Mouse (Mus musculus) cerebellum, adult 18-20 months (tissue): ENCODE data around the gene Car6.
A peak's percentile ranks its signal among the peaks of the same experiment; 100 is the strongest.

Experiments
- DNase-seq, 2 experiments: peaks; one replicate each; pipeline ENCODE4 v3.0.0; 2021

Car6 gene

DNA sequence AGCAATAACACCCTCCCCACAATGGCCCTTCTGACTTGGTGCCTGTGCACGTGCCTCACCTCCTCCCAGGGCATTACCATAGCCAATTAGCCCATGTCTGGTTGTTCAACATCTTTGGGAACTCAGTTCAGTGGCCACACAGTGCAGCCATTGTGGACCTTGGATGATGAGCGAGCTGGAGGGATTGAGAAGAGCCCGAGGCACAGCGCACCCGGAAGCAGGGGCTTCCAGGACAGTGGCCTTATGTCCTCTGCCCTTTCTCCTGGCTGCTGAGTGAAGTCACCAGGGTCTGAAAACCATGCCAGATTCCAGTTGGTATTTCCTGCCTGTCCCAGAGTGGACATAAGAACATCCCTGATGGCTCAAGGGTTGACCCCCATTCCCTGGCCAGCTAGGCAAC lies at the start of gene Car6:
Gene Car6, minus strand, starts transcription at position 101 of the 400 bp plus-strand sequence.
- no peak for DNase-seq

DNA sequence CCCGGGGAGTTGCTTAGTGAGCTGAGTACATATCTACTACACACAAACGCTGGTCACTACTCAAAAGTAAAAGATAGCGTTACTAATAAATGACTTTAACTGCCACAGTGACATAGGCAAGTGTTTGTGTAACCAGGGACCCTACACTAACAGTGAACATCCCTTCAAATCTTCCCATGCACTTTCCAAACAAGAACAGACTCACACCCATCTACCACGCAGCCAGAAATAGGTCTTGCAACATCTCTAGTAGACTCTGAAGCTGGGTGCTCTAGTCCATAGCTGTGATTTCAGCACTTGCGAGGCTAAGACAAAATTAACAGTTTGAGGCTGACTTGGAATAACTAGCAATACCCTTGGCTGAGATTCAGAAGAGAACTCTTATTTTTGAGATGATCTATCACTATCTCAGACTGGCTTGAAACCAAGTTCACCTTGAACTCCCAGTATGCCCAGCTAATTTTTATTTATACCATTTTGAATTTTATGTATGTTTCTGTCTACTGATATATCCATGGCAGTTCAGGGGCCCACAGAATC lies 48.7 kb upstream of the Car6 start:
- DNase-seq, result no peak

DNA sequence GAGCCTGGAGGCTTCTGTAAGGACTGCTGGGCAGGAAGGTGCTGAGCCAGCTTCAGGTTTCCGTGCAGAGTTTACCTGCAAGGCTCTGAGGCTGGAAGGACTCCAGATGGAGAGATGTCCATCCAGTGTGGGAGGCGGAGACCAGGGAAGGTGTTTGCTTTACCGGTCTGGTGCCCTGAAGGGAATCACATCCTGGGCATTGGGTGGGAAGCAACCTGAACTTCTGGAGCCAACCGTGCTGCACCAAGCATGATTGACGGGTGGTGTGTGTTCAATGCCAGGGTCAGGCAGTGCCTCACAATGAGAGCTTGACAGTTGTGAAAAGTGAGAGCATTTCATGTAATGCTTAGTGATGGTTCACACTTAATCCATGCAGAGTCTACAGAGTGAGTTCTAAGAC lies 47.8 kb upstream of the Car6 start:
- DNase-seq, result no peak

DNA sequence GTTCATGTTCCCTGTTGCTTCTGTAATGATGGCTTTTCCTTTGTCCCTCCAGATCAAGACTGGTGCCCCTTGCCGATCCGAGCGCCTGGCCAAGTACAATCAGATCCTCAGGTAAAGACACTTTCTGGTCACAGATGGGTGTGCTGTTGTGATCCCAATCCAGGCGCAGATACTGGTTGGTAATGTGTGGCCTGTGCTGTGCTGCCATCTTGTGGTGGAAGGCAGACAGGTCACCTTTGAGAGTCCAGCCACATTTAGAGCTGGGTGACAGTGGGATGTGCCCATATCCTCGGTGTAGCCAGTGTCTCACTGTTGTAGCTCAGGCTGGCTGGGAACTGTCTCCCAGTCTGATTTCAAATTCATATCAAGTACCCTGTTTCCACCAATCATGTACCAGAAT lies 46.9 kb upstream of the Car6 start:
- peak; percentile 79 to 83 for DNase-seq

DNA sequence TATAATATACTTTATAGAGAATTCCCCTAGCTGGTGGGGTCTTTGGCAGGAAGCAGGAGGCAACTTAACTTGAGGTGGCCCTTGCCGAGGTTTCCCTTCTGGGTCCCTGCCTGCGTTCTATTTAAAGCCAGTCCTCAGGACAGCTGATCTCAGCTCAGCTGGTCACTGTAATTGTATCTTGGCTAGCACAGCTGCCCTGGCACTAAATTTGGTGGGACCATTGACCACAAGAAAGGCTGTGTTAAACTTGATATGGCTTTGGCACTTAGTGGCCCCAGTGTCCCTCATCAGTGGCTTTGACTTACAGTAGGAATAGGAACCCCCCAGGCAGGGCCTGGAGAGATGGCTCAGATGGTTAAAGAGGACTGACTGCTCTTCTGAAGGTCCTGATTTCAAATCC lies 44.7 kb upstream of the Car6 start:
- DNase-seq, result no peak

DNA sequence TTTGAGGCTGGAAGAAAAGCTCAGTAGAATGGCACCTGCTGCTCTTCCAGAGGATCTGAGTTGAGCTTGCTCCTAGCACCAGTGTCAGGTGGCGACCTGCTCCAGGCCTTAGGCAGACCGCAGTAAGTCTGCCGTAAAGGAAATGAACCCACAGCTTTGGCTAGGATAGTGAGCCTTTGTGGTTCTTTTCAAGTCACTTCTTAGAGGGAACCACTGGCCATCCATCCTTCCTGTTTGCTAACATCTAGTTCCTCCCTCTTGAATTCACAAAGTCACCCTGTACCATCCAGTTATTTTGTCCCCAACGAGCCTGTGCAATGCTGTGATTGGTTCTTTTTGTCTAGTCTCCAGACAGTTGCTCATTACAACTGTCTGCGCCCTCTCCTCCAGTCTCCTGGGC lies 41.6 kb upstream of the Car6 start:
- no peak for DNase-seq

DNA sequence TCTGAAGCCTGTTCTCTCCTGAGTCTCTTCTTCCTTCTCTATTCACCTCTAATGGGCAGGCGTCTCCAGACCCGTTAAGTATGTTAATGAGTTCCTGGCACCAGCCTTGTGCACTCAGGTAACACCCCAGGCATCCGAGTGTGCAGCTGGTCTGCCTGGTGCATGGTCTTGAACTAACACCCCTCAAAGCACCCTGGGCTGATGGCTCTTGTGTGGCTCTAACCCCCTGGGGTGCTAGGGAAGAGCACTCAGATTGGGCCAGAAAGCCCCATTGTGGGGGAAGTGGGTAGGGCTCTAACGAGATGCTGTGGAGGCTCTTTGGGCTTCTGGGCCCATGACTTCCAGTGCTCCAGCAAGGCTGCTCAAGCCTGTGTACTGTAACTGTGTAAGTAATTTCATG lies 40.6 kb upstream of the Car6 start:
- no peak for DNase-seq

DNA sequence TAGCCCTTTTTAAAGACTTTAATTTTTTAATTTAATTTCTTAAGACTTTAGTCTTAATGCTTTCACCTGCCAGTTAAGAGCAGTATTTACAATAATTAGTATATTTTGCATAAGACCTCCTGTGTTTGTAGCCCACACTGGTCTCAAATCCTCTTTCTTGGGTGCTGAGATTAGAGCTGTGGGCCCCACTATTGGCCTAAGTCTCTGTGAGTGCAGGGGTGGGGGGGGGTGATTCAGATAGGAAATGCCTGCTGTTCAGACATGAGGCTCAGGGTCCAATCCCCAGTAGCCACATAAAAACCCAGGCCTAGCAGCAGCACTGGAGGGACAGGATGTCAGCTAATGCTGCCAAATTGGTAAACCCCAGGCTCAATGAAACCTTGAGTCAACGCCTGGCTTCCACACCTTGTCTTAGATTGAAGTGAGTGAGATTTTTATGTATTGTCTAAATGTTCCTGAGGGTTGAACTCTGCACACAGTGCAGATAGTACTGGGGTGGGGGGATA lies 39.3 kb upstream of the Car6 start:
- no peak for DNase-seq

DNA sequence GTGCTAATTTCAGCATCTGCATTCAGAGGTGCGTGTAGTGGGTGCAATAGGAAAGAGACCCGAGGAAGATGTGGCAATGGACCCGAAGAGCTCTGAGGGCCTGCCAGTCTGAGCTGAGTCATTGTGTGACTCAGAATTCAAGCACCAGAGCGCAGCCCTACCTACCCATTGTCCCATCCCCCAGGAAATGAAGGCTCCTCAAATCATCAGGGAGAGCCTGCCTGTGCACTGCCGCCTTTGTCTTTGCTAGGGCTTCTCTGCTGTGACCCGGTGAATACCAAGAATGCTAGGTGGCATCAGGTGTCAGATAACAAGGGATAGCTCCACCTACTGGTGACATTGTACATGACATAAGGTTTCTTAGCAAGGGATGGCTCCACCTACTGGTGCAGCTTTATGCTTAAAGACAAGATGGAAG lies 38.8 kb upstream of the Car6 start:
- DNase-seq, result peak; percentile 83 to 85

DNA sequence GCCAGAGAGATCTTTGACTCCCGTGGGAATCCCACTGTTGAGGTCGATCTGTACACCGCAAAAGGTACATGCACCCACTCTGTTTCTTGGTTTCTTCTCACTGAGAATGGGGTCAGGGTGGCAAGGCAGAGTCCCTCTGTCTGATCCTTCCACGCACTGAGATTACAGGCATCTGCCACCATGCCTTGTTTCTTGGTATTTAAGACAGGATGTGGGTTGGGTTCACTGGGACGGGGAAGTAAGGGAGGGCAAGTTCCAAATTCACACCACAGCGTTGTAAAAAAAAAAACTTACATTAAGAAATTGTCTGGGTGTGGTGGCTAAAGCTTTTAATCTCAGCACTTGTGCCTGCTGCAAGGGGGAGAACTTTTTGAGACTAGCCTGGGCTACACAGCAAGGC lies 38.4 kb upstream of the Car6 start:
- no peak for DNase-seq

DNA sequence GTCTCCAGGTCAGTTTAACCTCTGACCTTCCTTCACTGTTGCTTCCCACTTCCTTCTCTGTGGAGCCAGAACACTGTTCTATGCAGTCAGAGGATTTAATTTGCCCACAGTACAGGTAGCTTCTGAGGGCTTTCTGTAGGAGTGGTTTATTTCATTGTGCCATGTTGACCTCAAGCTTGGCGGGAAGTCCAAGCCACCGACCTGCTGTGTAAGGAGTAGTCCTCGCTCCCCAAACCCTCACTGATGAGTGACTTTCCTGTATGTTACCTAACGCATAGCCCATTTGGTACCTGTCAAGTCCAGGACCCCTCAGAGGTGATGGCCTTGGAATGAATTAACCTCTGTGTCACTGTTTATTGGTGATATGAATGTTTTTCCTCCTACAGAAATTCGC lies 38.0 kb upstream of the Car6 start:
- no peak for DNase-seq

DNA sequence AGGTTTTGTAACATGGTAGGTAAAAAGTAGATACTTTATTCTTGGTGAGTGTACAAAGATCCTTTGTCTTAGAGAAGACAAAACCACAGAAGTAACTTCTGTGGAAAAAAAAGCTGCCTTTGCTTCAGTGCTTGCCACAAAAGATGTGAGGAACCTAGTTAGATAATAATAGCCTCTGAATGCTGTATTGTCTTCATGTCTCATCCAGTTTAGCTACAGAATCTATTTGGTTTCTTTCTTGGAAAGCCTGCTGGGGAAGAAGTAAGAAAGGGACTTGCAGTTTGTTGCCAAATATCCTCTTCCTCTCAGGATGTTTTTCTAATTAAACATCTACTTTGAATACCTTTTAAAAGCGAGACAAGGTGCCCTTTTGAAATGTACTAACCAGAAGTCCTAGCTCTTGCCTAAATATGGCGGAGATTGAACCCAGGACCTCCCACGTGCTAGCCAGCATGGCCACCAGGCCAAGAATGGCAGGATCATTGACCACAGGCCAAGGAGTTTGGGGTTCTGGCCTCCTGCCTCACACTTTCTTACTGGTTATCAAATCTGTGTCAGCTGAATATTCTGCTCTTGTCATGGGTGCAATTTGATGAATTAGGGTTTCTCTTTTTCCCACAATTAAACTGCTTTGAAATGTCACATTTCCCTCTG lies 37.4 kb upstream of the Car6 start:
- peak; percentile 40 to 44 for DNase-seq

DNA sequence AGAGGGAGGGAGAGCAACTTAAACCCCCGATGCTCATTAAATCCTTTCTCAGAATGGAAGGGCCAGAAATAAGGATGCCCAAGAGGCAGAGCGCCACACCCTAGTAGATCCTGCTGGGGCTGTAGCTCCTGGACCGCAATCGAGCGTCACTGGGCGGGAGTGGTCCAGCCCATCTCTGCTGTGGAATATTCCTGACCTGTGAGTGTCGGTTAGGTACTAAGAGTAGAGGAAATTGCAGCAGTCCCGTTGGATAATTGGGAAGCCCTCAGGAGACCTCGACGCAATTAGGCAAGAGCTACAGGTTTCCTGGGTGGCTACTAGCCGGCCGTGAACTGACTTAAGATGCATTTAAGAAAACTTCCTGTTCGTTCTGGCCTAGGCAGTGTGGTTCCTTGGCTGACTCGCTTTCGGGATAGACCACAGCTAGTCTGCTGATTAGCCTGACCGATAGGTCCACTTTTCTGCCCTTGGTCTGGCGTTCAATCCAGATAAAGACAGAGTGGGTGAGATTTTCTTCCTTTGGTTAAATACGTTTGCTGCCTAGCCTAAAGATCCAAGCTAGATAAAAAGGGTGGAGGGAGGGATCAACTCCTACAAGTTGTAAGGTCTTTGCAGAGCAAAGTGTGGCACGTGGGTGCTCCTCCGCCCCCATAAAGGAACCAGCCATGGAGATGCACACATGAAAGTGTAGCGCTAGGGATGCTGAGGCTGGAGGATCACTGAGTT lies 36.7 kb upstream of the Car6 start:
- DNase-seq, result peak; percentile 43 to 47

DNA sequence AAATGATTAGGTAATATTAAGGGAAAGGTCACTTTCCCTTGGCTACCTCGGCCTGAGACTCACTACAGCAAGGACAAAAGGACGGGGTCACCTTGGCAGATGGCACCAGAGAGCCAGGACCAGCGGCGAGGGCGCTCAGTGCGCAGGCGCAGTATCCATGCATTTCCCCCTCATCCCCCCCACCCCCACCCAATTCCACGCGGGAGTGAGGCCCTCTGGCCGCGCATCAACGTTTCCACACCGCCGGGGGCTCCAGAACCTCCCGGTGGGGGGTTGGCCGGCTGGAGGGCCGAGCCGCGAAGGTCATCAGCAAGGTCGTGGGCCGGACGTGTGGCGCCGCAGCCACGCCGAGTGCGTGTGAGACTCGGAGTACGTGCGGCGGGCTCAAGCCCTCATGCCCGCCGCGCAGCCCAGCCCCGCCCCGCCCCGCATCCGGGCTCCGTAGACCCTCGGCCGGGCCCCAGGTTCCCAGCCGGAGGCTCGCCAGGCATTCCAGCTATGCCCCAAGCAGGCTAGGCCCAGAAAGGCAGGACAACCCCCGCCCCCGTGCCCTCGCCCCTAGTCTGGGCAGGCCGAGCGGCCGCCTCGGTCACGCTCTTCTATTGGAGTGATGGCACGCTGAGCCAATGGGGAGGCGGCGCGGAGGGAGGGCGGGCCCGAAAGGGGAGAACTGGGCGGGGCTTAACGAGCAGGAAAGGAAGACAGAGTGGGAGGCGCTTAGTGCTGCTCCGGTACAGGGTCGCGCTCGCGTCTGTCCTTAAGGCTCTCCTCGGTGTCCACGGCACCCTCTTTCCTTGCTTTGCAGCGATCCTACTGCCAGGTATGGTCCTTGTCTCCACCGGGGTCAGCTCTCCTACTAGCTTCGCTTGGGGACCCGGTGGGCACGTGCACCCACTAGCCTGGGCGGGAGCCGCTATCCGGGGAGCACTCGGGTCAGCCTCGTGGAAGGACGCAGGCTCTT lies 35.7 kb upstream of the Car6 start, which contains the start of gene Eno1:
Gene Eno1, plus strand, starts transcription at position 201 of the 961 bp plus-strand sequence.
- peak; percentile 95 to 98 for DNase-seq

DNA sequence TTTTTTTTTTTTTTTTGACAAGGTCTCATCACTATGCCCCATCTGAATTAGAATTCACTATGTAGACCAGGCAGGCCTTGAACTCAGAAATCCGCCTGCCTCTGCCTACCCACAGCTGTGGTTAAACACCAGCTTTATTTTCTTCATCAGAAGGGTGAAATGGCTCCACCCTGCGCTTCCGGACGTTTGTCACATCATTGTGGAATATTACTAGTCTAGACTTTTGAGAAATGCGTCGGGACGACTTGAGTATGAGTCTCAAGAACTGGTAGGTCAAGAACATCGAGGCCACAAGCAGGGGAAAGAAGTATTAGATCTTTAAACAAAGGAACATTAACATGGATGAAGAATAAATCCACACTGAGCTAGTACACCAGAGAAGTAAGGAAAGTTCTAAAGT lies 34.9 kb upstream of the Car6 start:
- DNase-seq, result no peak

DNA sequence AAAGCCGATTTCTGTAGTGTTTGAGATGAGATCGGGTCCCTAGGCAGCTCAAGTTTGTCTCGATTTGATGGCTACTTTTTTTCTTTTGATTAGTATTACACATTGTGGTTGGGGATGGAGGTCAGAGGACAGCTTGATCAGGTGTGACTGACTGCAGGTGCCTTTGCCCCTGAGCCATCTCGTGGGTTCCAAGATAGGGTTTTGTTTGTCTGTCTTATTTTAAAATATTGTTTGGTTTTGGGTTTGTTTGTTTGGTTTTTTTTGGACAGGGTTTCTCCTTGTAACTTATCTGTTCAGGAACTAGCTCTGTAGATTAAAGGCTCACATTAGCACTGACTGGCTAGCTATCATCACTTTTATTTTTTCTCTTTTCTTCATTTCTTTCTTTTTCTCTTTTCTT lies 34.5 kb upstream of the Car6 start:
- DNase-seq, result no peak

DNA sequence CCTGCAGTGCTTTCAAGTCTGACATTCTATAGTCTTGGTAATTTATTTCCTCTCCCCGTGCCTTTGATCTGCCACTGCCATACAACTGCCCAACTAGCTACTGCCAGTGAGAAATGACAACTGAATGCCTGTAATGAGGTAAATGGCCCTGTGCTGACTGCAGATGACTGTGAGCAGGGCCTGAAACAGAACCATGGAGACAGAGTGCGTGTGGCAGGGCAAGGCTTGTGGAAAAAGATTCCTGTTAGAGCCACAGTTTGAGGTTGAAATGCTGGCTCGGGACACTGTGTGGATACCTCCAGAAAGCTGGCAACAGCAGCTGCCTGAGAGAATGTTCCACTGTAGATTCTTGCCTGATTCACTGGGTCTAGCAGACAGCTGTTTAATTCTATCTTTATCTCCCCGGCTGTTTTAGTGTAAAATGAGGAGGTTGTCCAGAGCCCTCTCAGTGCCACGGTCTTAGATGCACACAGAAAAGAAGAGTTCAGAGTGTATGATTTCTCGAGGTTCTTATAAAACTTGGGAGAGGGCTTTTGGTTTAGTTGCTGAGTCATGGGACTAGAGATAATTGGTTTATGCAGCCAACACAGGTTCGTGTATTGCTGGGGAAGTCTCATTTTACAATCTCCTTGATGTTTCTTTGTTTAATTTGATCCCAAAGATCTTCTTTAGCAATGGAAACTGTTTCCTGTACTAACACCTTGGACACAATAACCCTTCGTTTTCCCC lies 33.6 kb upstream of the Car6 start:
- no peak for DNase-seq

DNA sequence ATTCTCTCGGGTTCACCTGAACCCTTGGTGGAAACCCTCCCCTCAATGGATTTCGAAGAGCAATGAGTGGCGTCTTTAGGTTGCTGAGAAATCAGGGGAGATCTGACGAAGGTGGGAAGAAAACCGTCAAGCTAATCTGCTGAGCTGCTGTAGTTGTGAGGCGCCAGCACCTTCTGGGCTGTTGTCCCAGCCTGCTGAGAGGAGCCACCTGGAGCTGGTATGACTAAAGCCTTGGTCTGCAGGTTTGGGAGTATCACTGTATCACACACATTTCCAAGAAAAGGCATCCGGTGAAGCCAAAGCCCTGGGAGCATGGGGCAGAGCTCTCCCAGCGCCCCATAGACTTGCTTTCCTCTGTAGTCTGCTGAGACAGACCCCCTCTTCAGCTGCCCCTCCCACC lies 30.7 kb upstream of the Car6 start:
- DNase-seq, result peak; percentile 72 to 80

DNA sequence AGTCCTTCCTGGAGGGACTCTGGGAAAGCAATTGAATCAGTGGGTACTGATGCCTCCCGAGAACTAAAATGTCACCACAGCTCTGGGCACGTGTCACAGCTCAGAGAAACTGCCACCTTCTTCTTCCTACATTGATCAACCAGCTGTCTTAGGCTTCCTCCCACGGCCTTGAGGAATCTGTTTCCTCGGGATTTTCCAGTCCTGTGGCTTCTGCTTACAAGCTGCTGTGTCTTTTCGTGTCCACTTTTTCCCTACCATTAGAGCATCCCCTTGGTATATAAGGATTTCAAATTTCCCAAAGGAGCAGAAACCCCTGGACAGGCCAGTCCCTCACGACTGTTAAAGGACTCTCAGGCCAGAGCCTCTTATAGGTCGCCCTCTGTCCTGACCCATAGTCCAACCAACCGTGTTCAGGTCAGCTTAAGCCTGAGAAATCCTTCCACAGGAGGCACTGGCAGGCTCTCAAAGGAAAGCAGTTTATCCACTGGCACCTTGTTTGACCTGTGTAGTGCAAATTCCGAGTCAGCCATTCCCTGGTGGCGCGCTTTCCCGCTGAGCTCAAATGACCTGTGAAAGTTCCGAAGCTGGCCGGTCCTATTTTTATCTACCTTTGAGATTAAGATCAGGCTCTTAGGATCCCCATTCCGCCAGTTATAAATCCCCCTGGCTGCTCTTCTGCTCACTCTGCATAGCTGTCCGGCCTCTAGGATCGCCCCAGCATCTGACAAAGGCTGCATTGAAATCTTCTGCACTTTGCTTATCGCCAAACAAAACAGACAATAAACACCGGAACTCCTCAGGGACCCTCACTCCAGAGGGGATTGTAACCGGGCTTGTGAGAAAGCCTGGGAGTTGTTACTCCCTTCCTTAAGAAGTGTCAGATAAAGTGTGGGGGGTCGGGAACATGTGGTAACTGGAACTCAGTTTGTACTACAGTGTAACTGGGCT lies 29.6 kb upstream of the Car6 start:
- no peak for DNase-seq

DNA sequence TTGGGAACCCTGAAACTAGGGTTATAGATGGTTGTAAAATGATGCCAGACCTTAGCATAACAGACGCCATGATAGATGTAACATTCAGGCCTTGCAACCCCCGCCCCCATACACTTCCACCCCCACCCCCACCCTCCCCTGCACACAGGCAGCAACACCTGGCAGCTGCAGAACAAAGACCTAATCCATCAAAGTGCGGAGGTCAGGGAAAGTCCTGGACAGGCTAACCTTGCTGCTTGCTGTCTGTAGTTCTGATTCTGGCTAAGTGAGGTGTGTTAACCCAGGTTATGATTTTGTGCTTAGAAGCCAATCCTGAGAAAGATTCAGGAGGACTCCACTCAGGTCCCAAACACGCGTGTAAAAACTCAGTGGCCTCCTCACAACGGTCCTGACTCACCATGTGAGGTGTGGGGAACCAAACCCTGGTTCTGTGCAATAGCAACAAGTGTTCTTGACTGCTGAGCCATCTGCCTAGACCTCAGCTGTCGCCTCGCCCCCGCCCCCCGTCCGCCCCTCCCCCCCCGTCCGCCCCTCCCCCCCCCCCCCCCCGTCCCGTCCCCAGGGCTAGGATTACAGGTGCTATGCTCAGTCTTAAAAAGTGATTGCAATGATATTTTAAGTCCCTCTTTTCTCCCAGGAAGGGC lies 28.7 kb upstream of the Car6 start:
- no peak for DNase-seq
